Mouse (Mus musculus) testis, adult 2 months (tissue): ENCODE data around the gene Tnfrsf1b. TPM values are rescaled to one million over a fixed set of nuclear protein-coding genes. Genes with fewer than 3 reads are reported as not detected.

Source experiments
- H3K27ac ChIP-seq: fragments of 200-500 bp; 2 replicates; pipeline ENCODE4 v1.5.1; 2012; ENCODE audit warnings: low read depth, low read length; ENCODE audit not compliant: control insufficient read depth, insufficient read depth
- H3K27me3 ChIP-seq: fragments of 200-500 bp; 2 replicates; pipeline ENCODE4 v1.6.1; 2012; ENCODE audit warnings: mild to moderate bottlenecking, low read length, moderate library complexity; ENCODE audit not compliant: control insufficient read depth, insufficient read depth
- H3K36me3 ChIP-seq: fragments of 200-500 bp; 2 replicates; pipeline ENCODE4 v1.6.1; 2012; ENCODE audit warnings: mild to moderate bottlenecking, low read length; ENCODE audit not compliant: control insufficient read depth, insufficient read depth
- H3K4me1 ChIP-seq: fragments of 200-500 bp; 2 replicates; pipeline ENCODE4 v1.6.1; 2012; ENCODE audit warnings: low read length; ENCODE audit not compliant: control insufficient read depth, insufficient read depth
- H3K4me3 ChIP-seq: fragments of 200-500 bp; 2 replicates; pipeline ENCODE4 v1.5.1; 2012; ENCODE audit warnings: low read depth, mild to moderate bottlenecking, low read length, moderate library complexity, mixed read lengths; ENCODE audit not compliant: control insufficient read depth
- CTCF ChIP-seq: fragments of 200-500 bp; IDR thresholded peaks from 2 replicates; pipeline ENCODE4 v1.5.1; 2012; ENCODE audit warnings: low read depth, mild to moderate bottlenecking, inconsistent platforms, low read length, moderate library complexity; ENCODE audit not compliant: control insufficient read depth, insufficient read depth, insufficient replicate concordance
- POLR2A ChIP-seq: fragments of 200-500 bp; IDR thresholded peaks from 2 replicates; pipeline ENCODE4 v1.6.1; 2012; ENCODE audit warnings: low read depth, mild to moderate bottlenecking, inconsistent platforms, low read length, moderate library complexity; ENCODE audit not compliant: control insufficient read depth
- polyA plus RNA-seq: library from polyadenylated mRNA; depleted of rRNA; stranded (reverse); fragments of >200 nt; gene quantifications from 2 replicates; pipeline ENCODE4 v1.2.3, GENCODE M21; 2012

The Tnfrsf1b gene
- polyA plus RNA-seq, 1 experiment: 0.96 TPM

GRCm38 (mm10) chr4:145209076-145209689, 37.5 kb downstream of the Tnfrsf1b start:
- no peak overlapping the region for H3K27ac ChIP-seq
- no peaks in the 10 kb centered on the region for H3K27me3 ChIP-seq
- H3K36me3 ChIP-seq: no peaks in the 10 kb centered on the region
- peaks cover 2% of the 10 kb centered on the region for H3K4me1 ChIP-seq
- TF ChIP-seq CTCF: no peak
- TF ChIP-seq POLR2A: no peak
- H3K4me3 ChIP-seq: no peak overlapping the region

GRCm38 (mm10) chr4:145207718-145208371, 38.8 kb downstream of the Tnfrsf1b start:
- Histone ChIP-seq H3K36me3 (no peaks in the 10 kb centered on the region), H3K4me3 (no peak overlapping the region), H3K4me1 (no peaks in the 10 kb centered on the region; the same call in 1 of the 2 replicates), H3K27me3 (no peaks in the 10 kb centered on the region), H3K27ac (no peak overlapping the region)
- no peak for TF ChIP-seq CTCF
- no peak for TF ChIP-seq POLR2A

GRCm38 (mm10) chr4:145204779-145205178, 41.9 kb downstream of the Tnfrsf1b start:
- H3K27me3 ChIP-seq: no peaks in the 10 kb centered on the region
- H3K4me3 ChIP-seq: no peak overlapping the region
- no peak overlapping the region for H3K27ac ChIP-seq
- no peak for TF ChIP-seq CTCF
- TF ChIP-seq POLR2A: no peak
- H3K36me3 ChIP-seq: no peaks in the 10 kb centered on the region
- no peaks in the 10 kb centered on the region; the same call in 1 of the 2 replicates for H3K4me1 ChIP-seq

GRCm38 (mm10) chr4:145203305-145203704, 43.4 kb downstream of the Tnfrsf1b start:
- Histone ChIP-seq H3K36me3 (no peaks in the 10 kb centered on the region), H3K4me1 (no peaks in the 10 kb centered on the region; the same call in 1 of the 2 replicates), H3K27ac (no peak overlapping the region), H3K4me3 (no peak overlapping the region), H3K27me3 (no peaks in the 10 kb centered on the region)
- TF ChIP-seq CTCF (no peak), POLR2A (no peak)

GRCm38 (mm10) chr4:145201424-145201823, 45.2 kb downstream of the Tnfrsf1b start:
- Histone ChIP-seq H3K36me3 (no peaks in the 10 kb centered on the region), H3K4me1 (no peaks in the 10 kb centered on the region; the same call in 1 of the 2 replicates), H3K4me3 (no peak overlapping the region), H3K27me3 (no peaks in the 10 kb centered on the region), H3K27ac (no peak overlapping the region)
- no peak for TF ChIP-seq POLR2A
- TF ChIP-seq CTCF: no peak

GRCm38 (mm10) chr4:145199982-145200699, 46.5 kb downstream of the Tnfrsf1b start:
- Histone ChIP-seq H3K4me3 (no peak overlapping the region), H3K27ac (no peak overlapping the region), H3K4me1 (no peaks in the 10 kb centered on the region; the same call in 1 of the 2 replicates), H3K36me3 (no peaks in the 10 kb centered on the region), H3K27me3 (no peaks in the 10 kb centered on the region)
- TF ChIP-seq POLR2A (no peak), CTCF (no peak)

- Histone ChIP-seq H3K27me3 (no peaks in the 10 kb centered on the region), H3K27ac (no peak overlapping the region), H3K4me1 (peaks cover 7% of the 10 kb centered on the region), H3K4me3 (no peak overlapping the region), H3K36me3 (no peaks in the 10 kb centered on the region)
- TF ChIP-seq CTCF (no peak), POLR2A (no peak)
Observed at GRCm38 (mm10) chr4:145196586-145196985, 50.1 kb downstream of the Tnfrsf1b start.
